Mouse (Mus musculus) spleen, postnatal 14 days (tissue): ENCODE measurements around the gene Olfr789.

Experiments
- DNase-seq, 2 experiments: peaks; one replicate each; pipeline ENCODE4 v3.0.0; 2021 to 2022; ENCODE audit warnings: low spot score in 2 of 2

The Olfr789 gene

GRCm38 (mm10) chr10:129484452-129484851 lies at the start of gene Olfr789:
Olfr789 (plus strand) TSS chr10:129484752.
- DNase-seq: no peak

DNA sequence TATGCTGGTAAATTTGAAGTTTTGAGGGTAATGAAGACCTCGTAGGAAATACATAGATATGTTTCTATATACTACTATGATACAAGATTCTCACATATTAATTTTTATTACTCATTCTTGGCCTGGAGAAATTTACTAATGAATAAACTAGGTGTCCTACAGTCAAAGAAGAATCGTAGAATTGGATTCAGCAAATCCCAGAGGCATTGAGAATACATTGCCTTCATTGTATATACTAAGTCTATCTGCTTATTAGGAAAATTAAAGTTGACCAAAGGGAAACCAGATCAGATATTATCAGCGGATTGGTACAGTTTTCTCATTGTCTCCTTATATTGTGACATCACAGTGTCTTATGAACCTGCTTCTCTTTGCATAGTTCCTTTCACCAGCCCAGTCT lies 23.0 kb upstream of the Olfr789 start, which contains the start of gene Olfr787:
Gene Olfr787, plus strand, starts transcription at position 301 of the 400 bp plus-strand sequence.
- no peak for DNase-seq

GRCm38 (mm10) chr10:129470698-129471097 lies 13.9 kb upstream of the Olfr789 start, which contains the start of gene Olfr788:
Olfr788 (plus strand) TSS chr10:129470998.
- DNase-seq: no peak

- no peak for DNase-seq
These were observed 11.3 kb upstream of the Olfr789 start for GRCm38 (mm10) chr10:129473256-129473655.

DNA sequence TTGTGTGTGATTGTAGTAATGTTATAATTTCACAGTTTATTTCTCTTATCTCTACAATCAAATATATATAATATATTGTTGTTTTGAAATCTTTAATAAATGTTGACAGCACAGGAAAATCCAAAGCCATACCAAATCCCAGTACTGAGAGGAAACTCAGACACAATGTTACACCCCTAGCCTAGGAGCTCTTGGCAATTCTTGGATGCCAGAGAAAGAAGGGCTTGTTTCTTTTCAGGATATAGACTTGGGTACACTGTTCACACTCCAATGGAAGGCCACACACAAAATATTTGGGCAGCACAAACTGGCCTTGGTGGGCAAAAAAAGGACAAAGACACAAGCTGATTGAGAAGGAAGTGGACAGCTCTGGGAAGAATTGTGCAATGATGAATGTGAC lies 10.8 kb upstream of the Olfr789 start:
- no peak for DNase-seq

DNA sequence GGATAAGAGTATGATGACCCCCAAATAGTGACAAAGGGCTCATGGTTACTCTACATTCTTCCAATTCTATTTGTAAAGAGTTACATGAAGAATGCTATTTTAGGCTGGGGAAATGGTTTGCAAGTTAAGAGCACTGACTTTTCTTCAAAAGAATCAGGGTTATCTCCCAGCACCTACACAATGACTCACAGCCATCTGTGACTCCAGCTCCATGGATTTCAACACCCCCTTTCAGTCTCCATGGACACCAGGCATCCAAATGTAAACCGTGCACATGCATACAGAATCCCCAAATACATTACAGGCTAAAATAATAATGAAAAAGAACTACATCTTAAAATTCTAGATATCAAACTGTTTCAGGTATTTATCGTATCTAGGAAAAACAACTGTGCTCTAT lies 5.5 kb downstream of the Olfr789 start:
- no peak for DNase-seq

DNA sequence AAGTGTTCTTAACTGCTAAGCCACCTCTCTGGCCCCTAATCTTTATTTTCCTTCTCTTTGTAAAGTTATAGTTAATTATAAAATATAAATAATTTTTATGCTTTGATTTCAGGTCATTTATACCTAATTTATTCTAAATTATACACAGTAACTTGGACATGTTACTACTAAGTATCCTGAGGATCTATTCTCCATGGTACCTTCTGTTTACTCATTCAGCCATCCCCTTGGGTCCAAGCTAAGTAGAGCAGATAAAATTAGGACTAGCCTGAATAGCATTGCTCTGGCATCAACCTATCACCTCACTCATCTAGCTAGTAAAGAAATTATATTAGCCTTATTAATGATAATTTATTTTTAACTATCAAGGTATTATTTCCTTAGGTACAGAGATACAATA lies 13.6 kb downstream of the Olfr789 start, which contains the start of gene Olfr790:
Gene Olfr790, plus strand, starts transcription at position 301 of the 400 bp plus-strand sequence.
- no peak for DNase-seq

GRCm38 (mm10) chr10:129521492-129521891 lies 36.9 kb downstream of the Olfr789 start, which contains the start of gene Olfr791:
Olfr791 (plus strand) TSS chr10:129521792.
- no peak for DNase-seq

GRCm38 (mm10) chr10:129538862-129539261 lies 54.3 kb downstream of the Olfr789 start, which contains the start of gene Olfr792:
Olfr792 (plus strand) TSS chr10:129539162.
- DNase-seq: no peak
